8 mouse cellular contexts compared by ENCODE assay signal in genomic region chr11:50601641-50602355, GRCm38 (mm10). TPM values are rescaled to one million over a fixed set of nuclear protein-coding genes. Genes with fewer than 3 reads are reported as not detected.
DNase-seq lines count a peak whose midpoint lies in the region; ATAC-seq and TF ChIP-seq lines count a peak whose summit lies in the region.

Adamts2 (plus strand) TSS chr11:50602084.

- H3K27ac ChIP-seq in hindbrain, embryonic 10.5 days, result peak within 1 kb of the TSS; percentile 68
- peak within 1 kb of the TSS; percentile 63 for H3K27ac ChIP-seq in midbrain, embryonic 10.5 days (replicated peaks)
- no peak within 1 kb of the TSS for H3K27ac ChIP-seq in small intestine, adult 2 months (ENCODE audit: insufficient read depth, low read depth, low read length)

- TF ChIP-seq CTCF in Patski (IDR thresholded peaks at IDR 0.05), result no peak
- no peak for TF ChIP-seq CTCF in small intestine, adult 2 months (IDR thresholded peaks at IDR 0.05; ENCODE audit: extremely low read depth, insufficient read length, insufficient replicate concordance, low read depth, low read length)

- H3K4me3 ChIP-seq in hindbrain, embryonic 10.5 days, result peak within 1 kb of the TSS; percentile 76
- peak within 1 kb of the TSS; percentile 75 for H3K4me3 ChIP-seq in midbrain, embryonic 10.5 days
- H3K4me3 ChIP-seq in small intestine, adult 2 months (ENCODE audit: low read depth, low read length), result peak within 1 kb of the TSS; percentile 57

- H3K27me3 ChIP-seq in Patski, result peaks cover 23% of the 10 kb centered on the region
- peaks cover 84% of the 10 kb centered on the region for H3K27me3 ChIP-seq in hindbrain, embryonic 10.5 days (ENCODE audit: insufficient read depth, poor library complexity, severe bottlenecking)
- peaks cover 92% of the 10 kb centered on the region for H3K27me3 ChIP-seq in midbrain, embryonic 10.5 days (ENCODE audit: low read depth, poor library complexity, severe bottlenecking)
- H3K27me3 ChIP-seq in small intestine, adult 2 months (ENCODE audit: control insufficient read depth, insufficient read depth, low read length), result peaks cover 21% of the 10 kb centered on the region

- peak; percentile 55 for ATAC-seq in Patski

- no peaks in the 10 kb centered on the region for H3K9me3 ChIP-seq in hindbrain, embryonic 10.5 days
- no peaks in the 10 kb centered on the region for H3K9me3 ChIP-seq in midbrain, embryonic 10.5 days (replicated peaks)

- under 1% methylated on average over 79 of the region's 82 CpGs for WGBS in hindbrain, embryonic 10.5 days
- under 1% methylated on average over 71 of the region's 82 CpGs for WGBS in midbrain, embryonic 10.5 days
- WGBS in small intestine, adult 2 months, result 1% methylated on average over 82 of the region's 82 CpGs

- CTCF ChIA-PET in Patski (lab: Charles Lee), result no interaction called here

- in situ Hi-C loops in Patski (cut with MboI; ENCODE audit: low pct_unique_long_range_greater_than_20kb), result no loop called here

- DNase-seq in Patski (ENCODE audit: low read depth, low spot score), result no peak
- DNase-seq in cerebellum, adult 9-11 months, result peak; percentile 43
- peak; percentile 14 to 17 for DNase-seq in frontal cortex, postnatal 25 days (ENCODE audit: low spot score in 2 of 2)
- DNase-seq in hindbrain, embryonic 10.5 days (ENCODE audit: low spot score), result peak; percentile 73
- DNase-seq in left cerebral cortex, postnatal 4 days, result peak; percentile 58
- peak; percentile 79 for DNase-seq in midbrain, embryonic 10.5 days (ENCODE audit: low spot score)
- no peak for DNase-seq in c-Kit-positive CD71-positive TER-119-positive erythroid progenitor cells, embryonic 14.5 days (ENCODE audit: low spot score)

- peaks cover 26% of the 10 kb centered on the region for H3K4me1 ChIP-seq in hindbrain, embryonic 10.5 days (replicated peaks)
- peaks cover 24% of the 10 kb centered on the region for H3K4me1 ChIP-seq in midbrain, embryonic 10.5 days
- H3K4me1 ChIP-seq in small intestine, adult 2 months (ENCODE audit: control insufficient read depth, insufficient read depth, insufficient read length, low read length), result no peaks in the 10 kb centered on the region

- no peaks in the 10 kb centered on the region for H3K36me3 ChIP-seq in hindbrain, embryonic 10.5 days
- H3K36me3 ChIP-seq in midbrain, embryonic 10.5 days, result no peaks in the 10 kb centered on the region
- H3K36me3 ChIP-seq in small intestine, adult 2 months (ENCODE audit: control insufficient read depth, insufficient read depth, low read length), result no peaks in the 10 kb centered on the region

- no peak for TF ChIP-seq POLR2A in small intestine, adult 2 months (IDR thresholded peaks at IDR 0.05; ENCODE audit: low read depth, low read length)

- intact Hi-C loops in left cerebral cortex, postnatal 4 days (cut with DNase I), result loop anchor here (5.0 kb wide), 2 partner anchors 159 to 166 kb away; no protein-coding TSS in a partner anchor

- POLR2A ChIA-PET in Patski (lab: Charles Lee), result no interaction called here

RNA-seq across cellular contexts. Expression of gene Adamts2, which starts in this region (rescaled TPM):
- 1.7 TPM for polyA plus RNA-seq in Patski (2021)
- polyA plus RNA-seq in hindbrain, embryonic 10.5 days (2016; fragmentation: Nextera tagmentation; extraction: Ambion mirVana), result 1.3 and 2.8 TPM in 2 replicates
- total RNA-seq in left cerebral cortex, postnatal 4 days (2021), result 10 to 100 TPM in 1 of 2 experiments, 1 to 10 TPM in 1; 9.6 to 10.2 TPM
- polyA plus RNA-seq in midbrain, embryonic 10.5 days (2016; fragmentation: Nextera tagmentation; extraction: Ambion mirVana), result 0.41 and 1.0 TPM in 2 replicates
- 2.6 and 3.5 TPM in 2 replicates for polyA plus RNA-seq in small intestine, adult 2 months (2012; rRNA removed)

Comparison
In these comparisons a context has a peak if more than half of its experiments do, and no peak if none do; other contexts are left out.
1. DNase-seq: peak in cerebellum, adult 9-11 months (single experiment), frontal cortex, postnatal 25 days (2 of 2), hindbrain, embryonic 10.5 days (single experiment), left cerebral cortex, postnatal 4 days (single experiment) and midbrain, embryonic 10.5 days (single experiment); none in Patski (single experiment) and c-Kit-positive CD71-positive TER-119-positive erythroid progenitor cells, embryonic 14.5 days (single experiment).
2. Peak in every context shown above with its lines, with median percentiles within 50 percentile points of each other: H3K4me3 ChIP-seq.